Mouse (Mus musculus): Measurements from ENCODE around the gene Sdhc.

Gene Sdhc

DNA sequence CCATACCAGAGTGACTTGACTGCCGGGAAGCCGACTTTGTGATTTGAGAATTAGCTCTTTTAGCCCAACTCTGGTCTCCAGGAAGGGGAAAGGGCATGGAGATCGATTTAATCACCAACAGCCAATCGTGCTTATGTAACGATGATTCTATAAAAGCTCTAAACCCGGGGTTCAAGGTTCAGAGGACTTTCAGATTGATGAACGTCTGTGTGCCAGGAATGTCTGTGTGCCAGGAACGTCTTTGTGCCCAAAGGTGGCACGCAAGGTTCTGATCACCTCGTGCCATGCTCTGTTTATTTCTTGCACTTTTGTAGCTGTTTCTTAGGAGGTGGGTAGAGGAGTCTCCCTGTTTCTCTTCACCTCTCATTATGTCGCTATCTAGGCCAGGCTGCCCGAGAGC, 18.5 kb upstream of the Sdhc start:
- 88% methylated on average over 12 of the region's 12 CpGs for WGBS

GRCm38 (mm10) chr1:171165629-171166345, 15.4 kb upstream of the Sdhc start:
- 84% methylated on average over 5 of the region's 5 CpGs for WGBS

DNA sequence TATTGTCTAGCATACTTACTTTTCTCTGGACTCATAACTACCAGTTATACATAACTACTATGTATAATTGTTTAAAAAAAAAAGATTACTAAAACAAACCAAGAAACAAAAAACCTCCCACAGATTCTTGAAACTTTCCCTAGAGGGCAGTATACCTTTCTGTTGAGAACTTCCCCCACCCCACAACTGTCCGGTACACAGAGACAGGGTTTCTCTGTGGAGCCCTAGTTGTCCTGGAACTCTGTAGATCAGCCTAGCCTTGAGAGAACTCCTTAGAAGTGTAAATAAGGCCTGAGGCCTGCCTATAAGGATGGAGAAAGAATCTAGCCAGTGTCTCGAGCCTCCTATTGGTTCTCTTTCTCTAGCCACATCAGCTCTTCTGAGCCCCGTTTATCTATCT, 13.9 kb upstream of the Sdhc start:
- 49% methylated on average over 3 of the region's 3 CpGs for whole genome bisulfite sequencing

DNA sequence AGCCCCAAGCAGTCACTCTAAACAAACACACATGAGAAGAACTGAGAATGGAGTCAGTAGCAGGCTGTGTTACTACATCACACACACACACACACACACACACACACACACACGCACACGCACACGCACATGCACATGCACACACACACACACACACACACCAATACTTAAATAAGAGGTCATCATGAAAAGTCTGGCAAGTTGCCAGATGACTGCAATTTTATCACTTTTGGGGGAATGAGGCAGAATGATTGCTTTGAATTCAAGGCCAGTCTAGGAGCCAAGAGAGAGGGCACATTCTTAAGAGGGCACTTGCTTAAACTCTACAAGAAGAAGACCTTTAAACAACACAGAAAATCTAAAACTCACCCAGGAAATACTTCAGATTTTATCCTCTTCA, 12.1 kb upstream of the Sdhc start:
- 97% methylated on average over 3 of the region's 3 CpGs for WGBS

- WGBS, result 10% methylated on average over 15 of the region's 15 CpGs
Observed at GRCm38 (mm10) chr1:171159485-171159975, 9.1 kb upstream of the Sdhc start.

DNA sequence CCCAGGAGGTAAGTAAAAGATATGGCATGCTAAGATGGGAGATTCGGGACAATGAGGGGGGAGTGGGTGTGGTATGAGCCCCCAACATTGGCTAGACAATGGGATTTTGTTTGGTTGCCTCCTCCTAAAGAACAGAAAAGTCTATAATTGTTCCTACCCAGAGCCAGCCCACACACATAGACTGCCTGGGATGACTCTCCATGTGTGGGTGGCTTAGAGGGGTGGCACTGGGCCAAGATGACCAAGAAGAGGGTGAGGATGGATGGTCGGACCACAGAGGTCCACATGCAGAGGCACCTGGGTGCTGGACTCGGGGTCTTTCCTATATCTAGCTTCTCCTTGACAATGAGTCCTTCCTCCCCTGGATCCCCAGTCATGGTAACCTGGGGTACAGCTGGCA, 6.2 kb upstream of the Sdhc start:
- WGBS, result 57% methylated on average over 3 of the region's 3 CpGs

DNA sequence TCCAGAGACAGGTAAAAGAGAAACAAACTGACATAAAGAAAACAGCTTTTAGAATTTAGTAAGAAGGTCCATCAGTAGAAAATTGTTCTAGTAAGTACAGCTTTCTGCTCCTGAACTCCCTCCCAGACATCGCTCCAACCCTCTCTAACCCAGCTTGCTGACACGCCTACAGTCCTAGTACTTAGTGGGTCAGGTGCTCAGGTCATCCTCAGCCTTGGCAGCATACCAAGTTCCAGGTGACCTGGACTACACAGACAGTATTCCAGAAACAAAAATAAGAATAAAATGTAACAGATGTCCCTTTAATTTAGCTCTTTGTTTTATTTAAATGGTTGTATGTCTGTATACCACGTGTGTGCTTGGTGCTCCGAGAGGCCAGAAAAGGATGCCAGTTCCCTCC, 1.6 kb upstream of the Sdhc start:
- WGBS, result 85% methylated on average over 4 of the region's 4 CpGs

- WGBS, result 1% methylated on average over 18 of the region's 18 CpGs
Observed at GRCm38 (mm10) chr1:171150838-171151391, 512 bp upstream of the Sdhc start.

DNA sequence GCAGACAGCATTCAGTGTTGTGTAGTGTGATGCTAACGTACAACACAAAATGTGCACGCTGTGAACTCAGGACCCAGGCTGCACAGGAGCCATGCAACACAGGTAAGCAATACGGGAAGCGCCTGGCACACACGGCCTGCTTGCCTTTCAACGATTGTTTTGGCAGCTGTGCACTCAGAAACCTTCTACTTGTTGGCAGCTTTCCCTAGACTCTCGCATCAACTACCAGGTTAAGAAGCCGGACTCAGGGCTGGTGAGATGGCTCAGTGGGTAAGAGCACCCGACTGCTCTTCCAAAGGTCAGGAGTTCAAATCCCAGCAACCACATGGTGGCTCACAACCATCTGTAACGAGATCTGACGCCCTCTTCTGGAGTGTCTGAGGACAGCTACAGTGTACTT, 7.4 kb downstream of the Sdhc start:
- WGBS, result 51% methylated on average over 11 of the region's 11 CpGs

DNA sequence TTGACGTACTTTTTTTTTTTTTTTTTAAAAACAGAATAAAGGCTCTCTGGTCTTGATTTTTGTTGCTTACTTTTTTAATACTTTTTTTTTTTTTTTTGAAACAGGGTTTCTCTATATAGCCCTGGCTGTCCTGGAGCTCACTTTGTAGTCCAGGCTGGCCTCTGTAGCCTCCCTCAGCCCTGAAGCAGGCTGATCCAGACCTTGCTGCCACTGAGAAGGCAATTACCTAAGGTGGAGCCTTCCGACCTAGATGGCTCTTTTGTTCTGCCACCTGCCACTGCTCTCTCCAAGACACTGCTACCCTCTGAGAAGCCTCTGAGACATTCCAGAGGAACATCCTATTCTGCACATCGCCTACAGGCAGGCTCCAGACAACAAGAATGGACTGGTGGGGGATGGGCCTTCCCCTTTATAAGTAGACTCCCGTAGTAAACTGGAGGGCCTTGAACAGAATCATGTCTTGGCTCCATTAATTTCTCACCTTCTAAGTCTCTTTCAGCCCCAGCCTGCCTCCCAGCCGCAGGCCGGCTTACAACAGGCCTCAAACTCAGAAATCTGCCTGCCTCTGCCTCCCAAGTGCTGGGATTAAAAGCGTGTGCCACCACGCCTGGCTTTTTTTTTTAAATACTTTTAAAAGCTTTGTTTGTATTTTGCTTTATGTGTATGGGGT, 12.8 kb downstream of the Sdhc start:
- 88% methylated on average over 8 of the region's 8 CpGs for WGBS

- WGBS, result 100% methylated on average over 2 of the region's 2 CpGs
Observed at GRCm38 (mm10) chr1:171135600-171135999, 14.8 kb downstream of the Sdhc start.

DNA sequence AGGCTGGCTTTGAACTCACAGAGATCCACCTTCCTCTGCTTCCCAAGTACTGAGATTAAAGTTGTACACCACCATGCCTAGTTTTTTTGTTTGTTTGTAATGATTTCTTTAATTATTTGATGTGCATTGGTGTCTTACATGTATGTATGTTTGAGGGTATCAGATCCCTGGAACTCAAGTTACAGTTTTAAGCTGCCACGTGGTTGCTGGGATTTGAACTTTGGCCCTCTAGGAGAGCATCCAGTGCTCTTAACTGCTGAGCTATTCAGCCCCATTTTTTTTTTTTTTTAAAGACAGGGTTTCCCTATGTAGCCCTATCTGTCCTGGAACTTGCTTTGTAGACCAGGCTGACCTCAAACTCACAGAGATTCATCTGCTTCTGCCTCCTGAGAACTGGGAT, 19.4 kb downstream of the Sdhc start:
- WGBS, result 87% methylated on average over 1 of the region's 1 CpGs

- WGBS, result 57% methylated on average over 7 of the region's 7 CpGs
Observed at GRCm38 (mm10) chr1:171129251-171129650, 21.2 kb downstream of the Sdhc start.

GRCm38 (mm10) chr1:171124398-171124797, 26.0 kb downstream of the Sdhc start:
- 77% methylated on average over 5 of the region's 5 CpGs for WGBS

DNA sequence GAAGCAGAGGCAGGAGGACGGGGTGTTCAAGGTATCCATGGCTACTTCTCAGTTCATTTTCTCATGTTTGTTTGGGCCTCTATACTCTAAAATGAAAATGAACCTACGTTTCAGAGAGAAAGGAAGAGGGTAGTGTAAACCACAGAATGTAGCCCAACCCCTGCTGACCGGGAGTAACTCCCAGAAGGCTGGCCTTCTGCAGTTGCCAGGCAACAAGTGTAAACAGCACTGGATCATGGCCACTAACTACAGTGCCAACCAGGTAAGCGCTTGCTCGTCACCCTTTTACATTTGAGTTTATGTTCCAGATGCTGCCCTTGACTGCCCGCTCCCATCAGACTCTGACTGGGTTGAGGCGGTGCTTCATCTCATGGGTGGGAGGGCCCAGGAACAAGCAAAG, 27.5 kb downstream of the Sdhc start:
- WGBS, result 61% methylated on average over 7 of the region's 7 CpGs

DNA sequence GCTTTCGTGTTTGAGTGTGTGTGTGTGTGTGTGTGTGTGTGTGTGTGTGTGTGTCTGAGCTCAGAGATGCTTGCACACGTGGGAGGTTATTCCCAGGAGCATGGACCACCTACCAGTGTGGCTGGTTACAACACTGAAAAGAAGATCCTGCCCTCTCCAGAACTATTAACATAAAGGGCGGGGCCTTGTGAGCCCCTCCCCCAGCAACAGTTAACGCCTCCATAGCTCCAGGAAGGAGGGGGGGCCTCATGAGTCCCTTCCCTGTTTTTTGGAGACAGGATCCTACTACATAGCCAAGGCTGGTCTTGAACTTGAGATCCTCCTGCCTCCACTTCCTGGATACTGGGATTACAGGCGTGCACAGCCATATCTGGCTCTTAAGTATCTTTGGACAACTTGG, 28.6 kb downstream of the Sdhc start:
- WGBS, result 56% methylated on average over 5 of the region's 5 CpGs

DNA sequence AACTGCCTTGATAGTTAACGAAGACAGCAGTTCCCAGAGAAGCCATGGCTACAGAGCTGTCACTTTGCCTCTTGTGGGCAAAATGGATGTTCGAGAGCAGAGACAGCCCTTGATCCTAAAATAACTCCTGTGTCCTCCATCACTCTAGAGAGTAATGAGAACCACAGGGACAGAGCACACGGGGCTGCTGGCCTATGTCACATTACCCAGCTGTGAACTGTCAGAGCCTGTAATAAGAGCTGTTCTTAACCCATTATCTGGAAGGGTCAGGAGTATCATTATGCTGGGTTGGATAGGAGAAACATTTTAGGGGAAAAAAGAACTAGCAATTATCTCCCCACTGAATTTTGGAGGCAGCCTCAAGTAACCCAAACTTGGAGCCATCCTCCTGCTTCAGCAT, 29.5 kb downstream of the Sdhc start:
- WGBS, result 71% methylated on average over 3 of the region's 3 CpGs

DNA sequence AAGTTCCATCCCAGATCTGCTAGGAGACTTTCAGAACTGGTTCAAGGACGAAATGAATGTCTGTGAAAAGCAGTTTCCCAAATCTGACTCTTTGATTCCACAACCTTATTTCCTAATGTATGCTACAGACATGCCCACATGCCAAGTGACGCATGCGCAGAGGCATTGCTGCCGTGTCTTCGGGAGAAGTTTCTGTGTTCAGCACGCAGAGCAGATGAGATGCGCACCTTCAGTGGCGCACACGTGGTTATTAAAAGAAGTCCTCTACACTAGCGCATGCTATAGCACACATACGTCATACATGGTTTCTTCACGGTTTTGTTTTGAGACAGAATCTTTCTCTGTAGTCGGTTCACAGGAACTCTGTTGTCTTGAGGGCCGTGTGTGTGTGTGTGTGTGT, 31.0 kb downstream of the Sdhc start:
- 81% methylated on average over 14 of the region's 14 CpGs for WGBS

GRCm38 (mm10) chr1:171118996-171119395, 31.4 kb downstream of the Sdhc start:
- 74% methylated on average over 5 of the region's 5 CpGs for WGBS

DNA sequence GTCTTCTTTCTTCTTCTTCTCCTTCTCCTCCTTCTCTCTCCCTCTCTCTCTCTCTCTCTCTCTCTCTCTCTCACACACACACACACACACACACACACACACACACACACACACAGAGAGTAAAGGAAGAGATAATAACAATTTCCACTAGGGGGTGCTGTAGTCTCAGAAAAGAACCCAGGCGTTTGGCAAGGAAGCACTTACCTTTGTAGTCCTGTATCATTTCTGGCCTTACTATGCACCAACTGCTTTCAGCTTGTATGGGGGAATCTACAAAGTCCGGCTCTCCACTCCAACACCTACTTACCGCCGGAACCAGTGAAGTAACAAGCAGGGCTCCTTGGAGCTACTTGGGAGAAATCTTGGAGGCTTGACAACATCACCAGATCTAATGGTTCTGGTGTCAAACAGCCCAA, 32.1 kb downstream of the Sdhc start:
- WGBS, result 6% methylated on average over 4 of the region's 4 CpGs

- WGBS, result 86% methylated on average over 4 of the region's 4 CpGs
Observed at GRCm38 (mm10) chr1:171116280-171116679, 34.1 kb downstream of the Sdhc start.

DNA sequence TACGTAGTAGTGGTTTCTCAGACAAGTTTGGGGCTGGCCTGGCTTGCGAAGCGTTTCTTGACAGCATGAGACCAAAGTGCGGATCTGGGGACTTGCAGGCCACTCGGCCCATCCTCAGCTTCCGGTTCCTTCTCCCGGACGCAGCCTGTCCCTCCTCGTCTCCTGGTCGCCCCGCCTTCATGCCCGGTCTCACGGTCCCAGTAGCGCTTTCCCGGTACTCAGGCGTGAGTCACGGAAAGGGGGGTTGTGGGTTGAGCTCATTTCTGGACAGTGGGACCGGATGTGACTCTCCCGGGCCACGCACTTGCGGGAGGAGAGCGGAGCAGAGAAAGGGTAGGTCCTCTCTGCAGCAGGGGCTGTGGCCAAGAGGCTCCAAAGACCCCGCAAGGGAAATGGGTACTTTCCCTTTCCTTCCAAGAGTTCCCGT, 36.5 kb downstream of the Sdhc start, which contains the start of gene Cfap126:
TSS of gene Cfap126 (plus strand) at position 46 of the 427 bp plus-strand sequence.
- WGBS, result under 1% methylated on average over 24 of the region's 24 CpGs

- WGBS, result 77% methylated on average over 4 of the region's 4 CpGs
Observed at GRCm38 (mm10) chr1:171112986-171113385, 37.4 kb downstream of the Sdhc start.

All from cerebral cortex, adult 2 months (tissue).